Mouse (Mus musculus): ENCODE results near the gene Tmem206. TPM values are rescaled to one million over a fixed set of nuclear protein-coding genes. Genes with fewer than 3 reads are reported as not detected.

Tmem206 gene
- polyA plus RNA-seq (2012; rRNA removed), result 14.5 and 15.1 TPM in 2 replicates
- polyA plus RNA-seq (2014; fragmentation: Nextera tagmentation; extraction: Ambion mirVana), result 16.7 and 21.3 TPM in 2 replicates

- peak; percentile 76; the same call in 1 of the 2 replicates for TF ChIP-seq POLR2A (IDR thresholded peaks at IDR 0.05; ENCODE audit: borderline replicate concordance, extremely low read depth, insufficient read depth, insufficient read length)
- peaks cover 12% of the 10 kb centered on the region; the same call in 1 of the 2 replicates for H3K4me1 ChIP-seq (ENCODE audit: control insufficient read depth, insufficient read depth, low read length)
- peak within 1 kb of the TSS; percentile 38; the same call in 1 of the 2 replicates for H3K27ac ChIP-seq (replicated peaks; ENCODE audit: low read depth, low read length)
- ATAC-seq (ENCODE audit: low FRiP score, low read depth) (peak; percentile 96), DNase-seq (ENCODE audit: low spot score) (peak; percentile 98)
- H3K4me2 ChIP-seq (replicated peaks; ENCODE audit: low read depth, low read length, severe bottlenecking), result peak within 1 kb of the TSS; percentile 95
- no peaks in the 10 kb centered on the region for H3K9me3 ChIP-seq (ENCODE audit: control insufficient read depth, low read length)
- H3K27me3 ChIP-seq (ENCODE audit: control insufficient read depth, insufficient read depth, low read length), result no peaks in the 10 kb centered on the region
- WGBS, result under 1% methylated on average over 41 of the region's 42 CpGs
- H3K9ac ChIP-seq (ENCODE audit: low read depth, low read length, severe bottlenecking), result peak within 1 kb of the TSS; percentile 84
- H3K4me3 ChIP-seq (replicated peaks; ENCODE audit: low read length), result peak within 1 kb of the TSS; percentile 84
- H3K36me3 ChIP-seq (ENCODE audit: control insufficient read depth, insufficient read depth, low read length), result peaks cover 5% of the 10 kb centered on the region; the same call in 1 of the 2 replicates
Observed at GRCm38 (mm10) chr1:191325726-191326232, at the start of gene Tmem206. Tmem206 (plus strand) TSS chr1:191325912.

- Histone ChIP-seq H3K36me3 (ENCODE audit: control insufficient read depth, insufficient read depth, low read length) (no peaks in the 10 kb centered on the region), H3K4me1 (ENCODE audit: control insufficient read depth, insufficient read depth, low read length) (no peaks in the 10 kb centered on the region), H3K27ac (replicated peaks; ENCODE audit: low read depth, low read length) (no peak overlapping the region), H3K4me2 (replicated peaks; ENCODE audit: low read depth, low read length, severe bottlenecking) (no peak overlapping the region), H3K4me3 (replicated peaks; ENCODE audit: low read length) (no peak overlapping the region), H3K9ac (ENCODE audit: low read depth, low read length, severe bottlenecking) (no peak overlapping the region), H3K27me3 (ENCODE audit: control insufficient read depth, insufficient read depth, low read length) (no peaks in the 10 kb centered on the region), H3K9me3 (ENCODE audit: control insufficient read depth, low read length) (no peaks in the 10 kb centered on the region)
- WGBS, result 87% methylated on average over 7 of the region's 7 CpGs
- TF ChIP-seq POLR2A (IDR thresholded peaks at IDR 0.05; ENCODE audit: borderline replicate concordance, extremely low read depth, insufficient read depth, insufficient read length), result no peak
- ATAC-seq (ENCODE audit: low FRiP score, low read depth), result no peak
- DNase-seq (ENCODE audit: low spot score), result no peak
Observed at GRCm38 (mm10) chr1:191276181-191276580, 49.5 kb upstream of the Tmem206 start.

GRCm38 (mm10) chr1:191277549-191278059 is 48.1 kb upstream of the Tmem206 start:
- Histone ChIP-seq H3K36me3 (ENCODE audit: control insufficient read depth, insufficient read depth, low read length) (no peaks in the 10 kb centered on the region), H3K27me3 (ENCODE audit: control insufficient read depth, insufficient read depth, low read length) (no peaks in the 10 kb centered on the region), H3K27ac (replicated peaks; ENCODE audit: low read depth, low read length) (no peak overlapping the region), H3K9ac (ENCODE audit: low read depth, low read length, severe bottlenecking) (no peak overlapping the region), H3K4me2 (replicated peaks; ENCODE audit: low read depth, low read length, severe bottlenecking) (no peak overlapping the region), H3K4me3 (replicated peaks; ENCODE audit: low read length) (no peak overlapping the region), H3K9me3 (ENCODE audit: control insufficient read depth, low read length) (no peaks in the 10 kb centered on the region), H3K4me1 (ENCODE audit: control insufficient read depth, insufficient read depth, low read length) (no peaks in the 10 kb centered on the region)
- DNase-seq (ENCODE audit: low spot score) (no peak), ATAC-seq (ENCODE audit: low FRiP score, low read depth) (peak; percentile 56; the same call in 1 of the 2 replicates)
- no peak for TF ChIP-seq POLR2A (IDR thresholded peaks at IDR 0.05; ENCODE audit: borderline replicate concordance, extremely low read depth, insufficient read depth, insufficient read length)
- 80% methylated on average over 14 of the region's 14 CpGs for WGBS

GRCm38 (mm10) chr1:191278324-191278723 is 47.4 kb upstream of the Tmem206 start:
- no peak for TF ChIP-seq POLR2A (IDR thresholded peaks at IDR 0.05; ENCODE audit: borderline replicate concordance, extremely low read depth, insufficient read depth, insufficient read length)
- no peak for ATAC-seq (ENCODE audit: low FRiP score, low read depth)
- WGBS, result 80% methylated on average over 4 of the region's 4 CpGs
- H3K9me3 ChIP-seq (ENCODE audit: control insufficient read depth, low read length), result no peaks in the 10 kb centered on the region
- H3K4me2 ChIP-seq (replicated peaks; ENCODE audit: low read depth, low read length, severe bottlenecking), result no peak overlapping the region
- no peak overlapping the region for H3K27ac ChIP-seq (replicated peaks; ENCODE audit: low read depth, low read length)
- no peak for DNase-seq (ENCODE audit: low spot score)
- H3K4me1 ChIP-seq (ENCODE audit: control insufficient read depth, insufficient read depth, low read length), result no peaks in the 10 kb centered on the region
- no peaks in the 10 kb centered on the region for H3K36me3 ChIP-seq (ENCODE audit: control insufficient read depth, insufficient read depth, low read length)
- H3K4me3 ChIP-seq (replicated peaks; ENCODE audit: low read length), result no peak overlapping the region
- H3K9ac ChIP-seq (ENCODE audit: low read depth, low read length, severe bottlenecking), result no peak overlapping the region
- H3K27me3 ChIP-seq (ENCODE audit: control insufficient read depth, insufficient read depth, low read length), result no peaks in the 10 kb centered on the region

GRCm38 (mm10) chr1:191281171-191281570 is 44.5 kb upstream of the Tmem206 start:
- H3K4me3 ChIP-seq (replicated peaks; ENCODE audit: low read length), result no peak overlapping the region
- H3K9ac ChIP-seq (ENCODE audit: low read depth, low read length, severe bottlenecking), result no peak overlapping the region
- no peaks in the 10 kb centered on the region for H3K9me3 ChIP-seq (ENCODE audit: control insufficient read depth, low read length)
- ATAC-seq (ENCODE audit: low FRiP score, low read depth) (no peak), DNase-seq (ENCODE audit: low spot score) (no peak)
- no peaks in the 10 kb centered on the region for H3K36me3 ChIP-seq (ENCODE audit: control insufficient read depth, insufficient read depth, low read length)
- TF ChIP-seq POLR2A (IDR thresholded peaks at IDR 0.05; ENCODE audit: borderline replicate concordance, extremely low read depth, insufficient read depth, insufficient read length), result no peak
- no peak overlapping the region for H3K4me2 ChIP-seq (replicated peaks; ENCODE audit: low read depth, low read length, severe bottlenecking)
- H3K4me1 ChIP-seq (ENCODE audit: control insufficient read depth, insufficient read depth, low read length), result no peaks in the 10 kb centered on the region
- 77% methylated on average over 7 of the region's 7 CpGs for WGBS
- no peaks in the 10 kb centered on the region for H3K27me3 ChIP-seq (ENCODE audit: control insufficient read depth, insufficient read depth, low read length)
- H3K27ac ChIP-seq (replicated peaks; ENCODE audit: low read depth, low read length), result no peak overlapping the region

Measured in limb, embryonic 14.5 days (tissue).